Mouse (Mus musculus): Measurements from ENCODE around the gene Ctf2. TPM values are rescaled to one million over a fixed set of nuclear protein-coding genes. Genes with fewer than 3 reads are reported as not detected.

The Ctf2 gene
- total and polyA plus RNA-seq, 3 experiments = 0.39 to 1.0 TPM; not detected in 1

GRCm38 (mm10) chr7:127777474-127778266 is 45.7 kb upstream of the Ctf2 start:
- Histone ChIP-seq H3K9me3 (replicated peaks; ENCODE audit: insufficient read depth, low read length) (no peaks in the 10 kb centered on the region), H3K4me1 (ENCODE audit: control insufficient read depth in 1 of 2, insufficient read depth in 2 of 2, low read length in 2 of 2) (peaks cover 0 to 10% of the 10 kb centered on the region in 2 experiments; a peak in 3 of 4 replicates), H3K27me3 (ENCODE audit: control insufficient read depth in 1 of 2, insufficient read depth in 2 of 2, low read length in 2 of 2) (no peaks in the 10 kb centered on the region), H3K27ac (ENCODE audit: control insufficient read depth, low read depth, low read length) (peak overlapping the region; percentile 87), H3K9ac (ENCODE audit: control insufficient read depth, low read depth, low read length, poor library complexity, severe bottlenecking) (peak overlapping the region; percentile 95), H3K4me3 (ENCODE audit: control insufficient read depth in 1 of 2, insufficient read depth in 1 of 2, low read depth in 2 of 2, low read length in 2 of 2) (peak overlapping the region; percentile 59 to 83), H3K36me3 (ENCODE audit: control insufficient read depth in 1 of 2, insufficient read depth in 2 of 2, low read length in 2 of 2) (peaks cover 24% of the 10 kb centered on the region in 2 experiments), H3K79me2 (ENCODE audit: control insufficient read depth, insufficient read depth, low read length, poor library complexity) (peaks cover 19% of the 10 kb centered on the region)
- peak; percentile 70 for DNase-seq (ENCODE audit: low read depth, low spot score)
- TF ChIP-seq POLR2AphosphoS2 (IDR thresholded peaks at IDR 0.05; ENCODE audit: low read length) (no peak), ZMIZ1 (IDR thresholded peaks at IDR 0.05; ENCODE audit: low read depth, low read length) (no peak), CHD1 (IDR thresholded peaks at IDR 0.05; ENCODE audit: low read depth, low read length) (no peak), POLR2A (IDR thresholded peaks at IDR 0.05; ENCODE audit: control insufficient read depth in 1 of 2, insufficient read depth in 1 of 2, low read depth in 1 of 2, low read length in 2 of 2, poor library complexity in 1 of 2) (peak; percentile 41 to 44; a peak in 1 of 4 replicates), NRF1 (IDR thresholded peaks at IDR 0.05; ENCODE audit: insufficient read depth, low read depth, low read length, poor library complexity, severe bottlenecking) (peak; percentile 61), TBP (IDR thresholded peaks at IDR 0.05; ENCODE audit: low read depth, low read length) (no peak), ELF1 (IDR thresholded peaks at IDR 0.05; ENCODE audit: low read depth, low read length) (no peak), TAL1 (IDR thresholded peaks at IDR 0.05; ENCODE audit: low read length) (no peak), GABPA (IDR thresholded peaks at IDR 0.05; ENCODE audit: low read depth, low read length) (no peak), MAFK (IDR thresholded peaks at IDR 0.05; ENCODE audit: borderline replicate concordance, low read depth, low read length) (no peak), NELFE (IDR thresholded peaks at IDR 0.05; ENCODE audit: low read depth, low read length) (peak; percentile 47), E2F4 (IDR thresholded peaks at IDR 0.05; ENCODE audit: borderline replicate concordance, low read depth, low read length) (0 out of 2 replicates have a peak, but pooled peaks have one; percentile 26), SIN3A (IDR thresholded peaks at IDR 0.05; ENCODE audit: low read length) (peak; percentile 25; the same call in 1 of the 2 replicates), MAZ (IDR thresholded peaks at IDR 0.05; ENCODE audit: low read depth, low read length) (no peak; the same call in 1 of the 2 replicates), JUND (IDR thresholded peaks at IDR 0.05; ENCODE audit: low read depth, low read length) (no peak), BHLHE40 (IDR thresholded peaks at IDR 0.05; ENCODE audit: borderline replicate concordance, low read depth, low read length) (no peak), USF1 (IDR thresholded peaks at IDR 0.05; ENCODE audit: low read depth, low read length) (no peak), EP300 (IDR thresholded peaks at IDR 0.05; ENCODE audit: low read depth in 1 of 2, low read length in 2 of 2) (no peak), MEF2A (IDR thresholded peaks at IDR 0.05; ENCODE audit: extremely low read depth, insufficient replicate concordance, low read depth, low read length, poor library complexity, severe bottlenecking) (no peak), MYB (IDR thresholded peaks at IDR 0.05; ENCODE audit: low read depth, low read length) (no peak), SMC3 (IDR thresholded peaks at IDR 0.05; ENCODE audit: low read depth, low read length) (peak; percentile 6; the same call in 1 of the 2 replicates), ZNF384 (IDR thresholded peaks at IDR 0.05; ENCODE audit: low read depth, low read length) (no peak), MXI1 (IDR thresholded peaks at IDR 0.05; ENCODE audit: low read depth, low read length) (no peak; the same call in 1 of the 2 replicates)
